Mouse (Mus musculus) embryonic facial prominence, embryonic 13.5 days (tissue): ENCODE data around the gene Wdr25. TPM values are rescaled to one million over a fixed set of nuclear protein-coding genes. Genes with fewer than 3 reads are reported as not detected.

ENCODE experiments used
- ATAC-seq: fragments of 200-750 bp; cut with Nextera tagmentation; 2 replicates; pipeline ENCODE4 v1.8.0; 2017; ENCODE audit warnings: low read depth; ENCODE audit not compliant: insufficient number of reproducible peaks, insufficient read depth, low FRiP score, low TSS enrichment
- H3K27ac ChIP-seq: fragments of 300-500 bp; sonication (generic); 2 replicates; pipeline ENCODE4 v1.5.1; 2015; ENCODE audit warnings: moderate library complexity, mild to moderate bottlenecking, inconsistent platforms
- H3K27me3 ChIP-seq: fragments of 300-500 bp; sonication (generic); 2 replicates; pipeline ENCODE4 v1.6.1; 2015; ENCODE audit warnings: mild to moderate bottlenecking, inconsistent platforms
- H3K36me3 ChIP-seq: fragments of 300-500 bp; sonication (generic); 2 replicates; pipeline ENCODE4 v1.6.1; 2015; ENCODE audit warnings: mild to moderate bottlenecking, inconsistent platforms
- H3K4me1 ChIP-seq: fragments of 300-500 bp; sonication (generic); 2 replicates; pipeline ENCODE4 v1.6.1; 2015; ENCODE audit warnings: inconsistent platforms
- H3K4me2 ChIP-seq: fragments of 300-500 bp; sonication (generic); 2 replicates; pipeline ENCODE4 v1.6.1; 2015; ENCODE audit warnings: moderate library complexity, mild to moderate bottlenecking, inconsistent platforms
- H3K4me3 ChIP-seq: fragments of 300-500 bp; sonication (generic); 2 replicates; pipeline ENCODE4 v1.5.1; 2015; ENCODE audit warnings: mild to moderate bottlenecking, inconsistent platforms
- H3K9ac ChIP-seq: fragments of 300-500 bp; sonication (generic); 2 replicates; pipeline ENCODE4 v1.6.1; 2015; ENCODE audit warnings: mild to moderate bottlenecking, inconsistent platforms
- H3K9me3 ChIP-seq: fragments of 300-500 bp; sonication (generic); 2 replicates; pipeline ENCODE4 v1.6.1; 2016; ENCODE audit warnings: inconsistent platforms
- WGBS: fragments of 180-500 bp; shearing (Covaris S2); methylation state at CpG from one replicate; pipeline ENCODE4 v1.1.7; 2015; ENCODE audit warnings: mixed read lengths; 5-methylcytosine and 5-hydroxymethylcytosine counted together
- polyA plus RNA-seq: library from polyadenylated mRNA; unstranded; fragments of >200 nt; fragmentation: Nextera tagmentation; extraction: Ambion mirVana; gene quantifications from 2 replicates; pipeline ENCODE4 v1.2.1, GENCODE M21; 2015

Wdr25 gene
- polyA plus RNA-seq, 1 experiment from 2014 or later = 10.8 TPM

DNA sequence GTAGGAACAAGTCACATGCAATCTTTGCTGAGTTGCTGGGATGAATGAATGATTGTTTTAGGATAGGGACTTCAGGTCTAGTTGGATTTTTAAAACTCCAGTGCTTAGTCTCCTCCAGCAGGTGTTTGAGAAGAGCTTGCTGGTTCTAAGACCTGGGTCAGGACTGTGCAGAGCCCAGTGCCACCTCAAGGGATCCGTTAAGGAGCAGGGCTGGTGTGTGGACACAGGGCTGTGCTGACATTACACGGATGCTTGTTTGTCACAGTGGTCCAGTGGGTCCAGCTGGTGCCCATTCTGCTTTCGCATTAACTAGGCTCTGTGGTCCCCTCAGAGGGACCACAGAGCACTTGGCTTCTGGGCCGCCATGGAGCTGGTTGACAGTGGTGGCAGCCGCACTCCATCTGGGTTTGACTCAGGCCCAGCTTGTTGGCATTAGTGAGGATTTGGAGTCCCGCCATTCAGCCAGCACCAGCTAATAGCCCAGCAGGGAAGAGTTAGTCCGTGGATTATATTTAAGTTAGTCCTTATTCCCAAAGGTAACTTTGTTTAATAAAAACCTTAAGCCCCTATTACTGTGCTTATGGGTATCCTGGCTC is 23.1 kb downstream of the Wdr25 start:
- Histone ChIP-seq H3K4me3 (no peak overlapping the region), H3K27me3 (peaks cover 51% of the 10 kb centered on the region), H3K4me1 (peaks cover 65% of the 10 kb centered on the region), H3K27ac (no peak overlapping the region), H3K9me3 (no peaks in the 10 kb centered on the region), H3K9ac (no peak overlapping the region), H3K36me3 (no peaks in the 10 kb centered on the region), H3K4me2 (no peak overlapping the region)
- 38% methylated on average over 7 of the region's 7 CpGs for WGBS
- ATAC-seq = no peak

DNA sequence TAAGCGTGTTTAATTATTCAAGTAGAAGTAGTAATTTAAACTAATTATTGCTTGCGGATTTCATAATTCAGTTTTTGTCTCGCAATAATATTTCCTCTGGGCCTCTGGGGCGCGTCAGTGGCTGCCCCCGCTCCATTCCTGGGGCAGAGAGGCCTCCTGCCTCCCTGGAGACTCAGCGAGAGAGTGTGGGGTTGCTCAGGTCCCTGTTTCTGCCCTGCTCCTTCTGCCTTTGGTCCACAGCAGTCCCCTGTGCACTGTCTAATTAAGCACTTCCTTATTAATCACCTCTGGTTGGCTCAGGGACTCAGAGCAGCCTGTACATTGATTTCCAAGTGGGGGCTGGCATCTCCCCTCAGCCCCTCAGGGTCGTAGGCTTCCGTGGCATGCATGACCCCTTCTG is 24.1 kb downstream of the Wdr25 start:
- peaks cover 61% of the 10 kb centered on the region for H3K4me1 ChIP-seq

DNA sequence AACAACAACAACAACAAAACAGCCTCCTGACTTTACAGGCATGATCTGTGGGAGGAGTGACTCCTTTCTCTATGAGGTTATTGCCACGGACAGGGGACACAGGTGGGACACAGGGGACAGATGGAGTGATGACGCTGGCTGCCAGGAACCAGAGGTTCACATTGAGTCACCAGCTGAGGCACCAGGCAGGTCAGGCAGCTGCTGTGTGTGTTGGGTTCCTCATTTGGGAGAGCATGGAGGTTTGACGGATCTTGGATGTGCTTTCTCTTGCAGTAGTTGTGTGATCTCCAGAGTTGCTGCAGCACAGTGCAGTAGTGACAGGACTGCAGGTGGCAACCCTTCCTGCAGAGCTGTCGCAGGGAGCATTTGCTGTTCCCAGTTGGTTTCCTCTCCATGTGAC is 25.3 kb downstream of the Wdr25 start:
- WGBS = 76% methylated on average over 4 of the region's 4 CpGs
- peaks cover 51% of the 10 kb centered on the region for H3K4me1 ChIP-seq
- no peak overlapping the region for H3K4me3 ChIP-seq
- no peak overlapping the region for H3K9ac ChIP-seq
- H3K27ac ChIP-seq = no peak overlapping the region
- H3K9me3 ChIP-seq = no peaks in the 10 kb centered on the region
- ATAC-seq = no peak
- peaks cover 35% of the 10 kb centered on the region for H3K27me3 ChIP-seq
- H3K4me2 ChIP-seq = no peak overlapping the region
- 0 out of 2 replicates have a peak, but pooled peaks cover 3% of the 10 kb centered on the region for H3K36me3 ChIP-seq

More for the DNA sequence above, 24.1 kb downstream of the Wdr25 start:
- Histone ChIP-seq H3K9me3 (no peaks in the 10 kb centered on the region), H3K9ac (no peak overlapping the region), H3K27ac (no peak overlapping the region), H3K4me2 (no peak overlapping the region), H3K36me3 (no peaks in the 10 kb centered on the region), H3K4me3 (no peak overlapping the region), H3K27me3 (peaks cover 41% of the 10 kb centered on the region)
- 31% methylated on average over 9 of the region's 9 CpGs for WGBS
- no peak for ATAC-seq

DNA sequence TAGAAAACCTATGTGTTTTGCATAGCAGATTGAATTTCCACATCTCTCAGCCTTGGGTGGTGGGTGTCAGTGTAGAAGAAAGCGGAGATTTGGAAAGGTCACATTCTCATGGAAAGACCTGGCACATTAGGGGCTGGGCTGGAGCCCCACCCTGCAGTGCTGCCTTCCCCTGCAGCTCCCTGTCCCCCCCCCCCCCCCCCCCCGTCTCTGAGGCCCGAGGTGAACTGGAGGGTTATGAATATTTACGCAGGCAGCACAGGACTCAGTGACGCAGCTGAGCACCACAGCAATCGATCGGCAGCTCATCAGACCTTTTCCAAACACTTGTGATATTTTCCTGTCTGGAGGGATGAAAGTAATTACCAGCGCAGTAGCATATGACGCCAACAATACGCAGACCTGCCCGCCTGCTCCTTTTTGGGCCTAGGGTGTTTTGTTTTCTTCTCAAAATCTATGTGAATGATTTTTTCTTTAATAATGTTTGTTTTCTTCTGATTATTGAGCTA is 33.2 kb downstream of the Wdr25 start:
- ATAC-seq = no peak

DNA sequence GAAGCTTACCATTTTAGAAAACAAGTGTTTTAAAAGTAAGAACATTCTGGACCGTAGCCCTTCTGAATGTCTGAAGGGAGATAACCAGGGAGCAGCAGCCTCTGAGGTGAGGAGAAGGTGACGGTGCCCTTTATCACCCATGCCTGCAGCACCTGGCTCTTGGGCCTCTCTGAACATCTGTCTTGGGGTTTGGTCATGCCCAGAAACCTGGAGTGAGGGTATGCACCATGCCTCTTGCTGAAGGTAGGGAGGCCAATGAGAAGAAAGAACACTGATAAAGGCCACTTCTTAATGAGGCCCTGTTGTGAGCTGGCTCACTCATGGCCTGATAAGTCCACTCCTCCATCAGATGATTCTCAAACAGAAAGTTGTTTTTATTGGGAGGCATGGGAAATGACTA is 34.8 kb downstream of the Wdr25 start:
- Histone ChIP-seq H3K27ac (no peak overlapping the region), H3K4me2 (no peak overlapping the region), H3K36me3 (peaks cover 6% of the 10 kb centered on the region; the same call in 1 of the 2 replicates), H3K4me3 (no peak overlapping the region), H3K4me1 (peaks cover 8% of the 10 kb centered on the region; the same call in 1 of the 2 replicates), H3K9me3 (no peaks in the 10 kb centered on the region), H3K9ac (no peak overlapping the region), H3K27me3 (peaks cover 28% of the 10 kb centered on the region)
- ATAC-seq = no peak
- WGBS = 80% methylated on average over 2 of the region's 2 CpGs

More for the DNA sequence above, 33.2 kb downstream of the Wdr25 start:
- H3K4me3 ChIP-seq = no peak overlapping the region
- H3K9me3 ChIP-seq = no peaks in the 10 kb centered on the region
- peaks cover 32% of the 10 kb centered on the region for H3K27me3 ChIP-seq
- H3K27ac ChIP-seq = no peak overlapping the region
- H3K36me3 ChIP-seq = peaks cover 6% of the 10 kb centered on the region; the same call in 1 of the 2 replicates
- H3K9ac ChIP-seq = no peak overlapping the region
- WGBS = 58% methylated on average over 9 of the region's 11 CpGs
- H3K4me1 ChIP-seq = peaks cover 5% of the 10 kb centered on the region; the same call in 1 of the 2 replicates
- H3K4me2 ChIP-seq = no peak overlapping the region

DNA sequence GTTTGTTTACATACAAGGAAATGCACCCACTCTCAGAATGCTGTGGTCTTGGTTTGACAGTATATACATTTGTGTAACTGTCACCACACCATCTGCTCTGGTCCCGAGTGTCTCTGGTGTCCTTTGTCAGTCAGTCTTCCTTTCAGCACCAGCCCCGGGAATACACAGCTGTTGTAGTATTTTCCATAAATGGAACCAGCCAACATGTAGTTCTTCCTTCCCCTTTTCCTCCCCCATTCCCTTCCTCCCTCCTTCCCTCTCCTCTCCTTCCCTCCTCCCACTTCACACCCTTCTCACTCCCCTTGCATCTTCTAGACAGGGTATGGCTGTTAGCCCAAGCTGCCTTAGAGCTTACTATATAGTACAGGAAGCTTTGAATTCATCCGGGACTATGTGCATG is 36.0 kb downstream of the Wdr25 start:
- no peak overlapping the region for H3K9ac ChIP-seq
- H3K9me3 ChIP-seq = no peaks in the 10 kb centered on the region
- 61% methylated on average over 3 of the region's 3 CpGs for WGBS
- peaks cover 3% of the 10 kb centered on the region; the same call in 1 of the 2 replicates for H3K36me3 ChIP-seq
- no peak overlapping the region for H3K4me2 ChIP-seq
- no peak overlapping the region for H3K27ac ChIP-seq
- no peak for ATAC-seq
- peaks cover 14% of the 10 kb centered on the region; the same call in 1 of the 2 replicates for H3K4me1 ChIP-seq
- no peak overlapping the region for H3K4me3 ChIP-seq
- H3K27me3 ChIP-seq = peaks cover 23% of the 10 kb centered on the region

DNA sequence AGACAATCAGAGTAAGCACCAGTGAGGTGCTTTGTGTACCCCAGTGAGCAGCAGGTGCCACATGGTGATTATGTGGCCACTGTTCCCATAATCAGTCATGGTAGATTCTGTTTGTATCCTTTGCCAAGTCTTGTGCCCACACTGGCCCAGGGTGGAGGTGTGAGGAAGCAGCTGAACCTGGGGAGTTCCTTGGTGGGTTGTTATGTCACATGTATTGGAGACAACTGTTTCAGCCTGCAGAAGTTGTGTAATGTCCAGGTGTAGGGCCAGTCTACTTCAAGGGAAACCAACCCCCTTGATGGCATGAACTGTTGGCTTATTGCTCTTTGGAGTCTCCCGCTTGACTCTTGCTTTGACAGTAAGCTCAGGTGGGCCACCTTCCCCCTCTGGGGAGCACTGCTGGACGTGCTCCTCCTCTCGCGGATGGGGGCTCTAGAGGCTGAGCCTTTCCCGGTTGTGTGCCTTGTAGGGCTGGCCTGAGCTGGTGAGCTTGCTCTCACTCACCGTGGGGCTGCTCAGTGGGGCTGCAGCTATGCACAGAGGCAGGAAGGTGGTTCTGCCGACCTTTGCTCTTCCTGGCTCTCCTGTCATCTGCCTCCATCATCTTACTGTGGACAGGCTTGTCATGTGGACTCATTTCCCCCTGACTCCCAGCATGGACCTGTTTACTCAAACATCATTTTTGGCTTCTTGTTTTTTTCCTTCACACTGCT is 38.1 kb downstream of the Wdr25 start:
- Histone ChIP-seq H3K27ac (no peak overlapping the region), H3K36me3 (no peaks in the 10 kb centered on the region), H3K9me3 (no peaks in the 10 kb centered on the region), H3K27me3 (peaks cover 11% of the 10 kb centered on the region; the same call in 1 of the 2 replicates), H3K9ac (no peak overlapping the region), H3K4me2 (no peak overlapping the region), H3K4me3 (no peak overlapping the region), H3K4me1 (peaks cover 17% of the 10 kb centered on the region; the same call in 1 of the 2 replicates)
- no peak for ATAC-seq
- 64% methylated on average over 7 of the region's 7 CpGs for WGBS

DNA sequence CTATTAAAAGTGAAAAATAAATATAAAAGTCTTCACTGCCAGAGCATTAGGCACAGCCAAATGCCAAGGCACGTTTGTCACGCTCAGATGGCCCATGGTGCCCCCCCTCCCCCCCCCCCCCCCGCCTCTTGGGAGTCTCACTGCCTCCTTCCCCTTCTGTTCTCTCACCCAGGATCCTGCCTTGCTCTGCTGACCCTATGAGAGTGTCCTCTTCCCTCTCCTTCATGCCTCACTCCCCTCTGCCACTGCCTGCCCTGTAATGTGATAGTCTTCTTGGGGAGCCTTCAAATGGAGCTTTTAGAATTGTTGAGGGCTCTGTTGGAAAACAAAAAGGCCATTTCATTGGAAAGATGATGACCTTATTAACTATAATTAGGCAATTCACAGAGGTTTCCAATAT is 38.7 kb downstream of the Wdr25 start:
- H3K27me3 ChIP-seq = peaks cover 11% of the 10 kb centered on the region; the same call in 1 of the 2 replicates
- H3K4me2 ChIP-seq = no peak overlapping the region
- WGBS = 25% methylated on average over 2 of the region's 3 CpGs
- no peak overlapping the region for H3K4me3 ChIP-seq
- H3K27ac ChIP-seq = no peak overlapping the region
- no peaks in the 10 kb centered on the region for H3K36me3 ChIP-seq
- ATAC-seq = no peak
- no peak overlapping the region for H3K9ac ChIP-seq
- H3K9me3 ChIP-seq = no peaks in the 10 kb centered on the region
- H3K4me1 ChIP-seq = peaks cover 17% of the 10 kb centered on the region; the same call in 1 of the 2 replicates

DNA sequence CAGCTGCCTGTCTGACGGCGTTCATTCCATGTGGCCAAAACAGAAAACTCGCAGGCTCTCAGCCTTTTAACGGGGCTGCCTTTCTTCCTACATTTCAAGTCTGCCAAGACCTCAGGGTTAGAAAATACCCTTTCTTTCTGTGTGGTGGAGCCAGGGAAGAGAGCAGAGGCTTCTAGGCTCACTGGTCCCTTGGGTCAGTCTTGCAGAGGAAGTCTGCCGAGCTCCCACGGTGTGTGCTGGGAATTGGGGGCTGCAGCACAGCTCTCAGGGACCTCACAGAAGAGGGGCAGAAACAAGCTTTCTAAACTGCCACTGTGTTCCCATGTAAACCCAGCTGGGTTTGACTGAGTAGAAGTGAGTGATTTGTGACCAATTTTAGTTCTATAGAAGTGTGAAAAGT is 40.8 kb downstream of the Wdr25 start:
- WGBS = 64% methylated on average over 6 of the region's 6 CpGs
- H3K9ac ChIP-seq = no peak overlapping the region
- H3K27ac ChIP-seq = no peak overlapping the region
- H3K27me3 ChIP-seq = peaks cover 11% of the 10 kb centered on the region; the same call in 1 of the 2 replicates
- H3K4me2 ChIP-seq = no peak overlapping the region
- H3K4me1 ChIP-seq = peaks cover 14% of the 10 kb centered on the region; the same call in 1 of the 2 replicates
- ATAC-seq = no peak
- H3K9me3 ChIP-seq = no peaks in the 10 kb centered on the region
- H3K36me3 ChIP-seq = no peaks in the 10 kb centered on the region
- no peak overlapping the region for H3K4me3 ChIP-seq

DNA sequence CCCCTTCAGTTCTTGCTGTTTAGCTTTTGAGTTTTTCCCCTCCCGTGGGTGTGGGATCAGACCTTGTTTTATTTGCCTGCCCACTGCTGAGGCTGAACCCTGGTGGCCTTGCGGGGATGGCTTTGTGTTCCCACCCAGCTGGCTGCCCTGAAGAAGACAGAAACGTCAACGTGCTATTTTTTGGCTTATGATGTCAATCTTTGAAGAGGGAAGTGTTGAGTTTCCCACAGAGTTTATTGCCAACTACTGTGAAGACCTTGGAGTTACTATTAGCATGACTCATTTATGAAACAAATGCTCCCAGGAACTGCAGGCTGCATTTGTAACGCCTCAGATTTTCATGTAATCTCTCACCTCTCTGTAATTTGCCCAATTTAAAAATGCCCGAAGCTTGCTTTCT is 43.4 kb downstream of the Wdr25 start:
- Histone ChIP-seq H3K4me3 (no peak overlapping the region), H3K27me3 (no peaks in the 10 kb centered on the region), H3K4me2 (no peak overlapping the region), H3K27ac (no peak overlapping the region), H3K9me3 (no peaks in the 10 kb centered on the region), H3K36me3 (no peaks in the 10 kb centered on the region), H3K4me1 (peaks cover 11% of the 10 kb centered on the region; the same call in 1 of the 2 replicates), H3K9ac (no peak overlapping the region)
- 61% methylated on average over 6 of the region's 6 CpGs for WGBS
- no peak for ATAC-seq

DNA sequence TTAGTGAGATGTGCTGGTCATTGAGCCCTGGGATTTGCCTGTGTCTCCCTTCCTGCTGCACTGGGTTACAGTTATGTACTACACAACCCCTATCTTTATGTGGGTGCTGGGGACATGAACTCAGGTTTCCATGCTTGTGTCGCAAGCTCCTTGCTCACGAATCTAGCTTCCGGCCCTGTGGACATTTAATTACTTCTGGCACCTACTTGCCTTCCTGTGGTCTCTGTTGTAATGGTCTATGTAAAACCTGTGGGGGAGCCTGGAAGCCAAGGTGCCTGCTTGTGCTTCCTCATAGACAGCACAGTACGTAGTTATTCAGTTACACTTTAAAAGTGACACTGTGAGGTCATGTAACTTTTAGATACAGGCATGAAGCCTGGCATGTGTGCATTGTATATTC is 44.1 kb downstream of the Wdr25 start:
- H3K9ac ChIP-seq = no peak overlapping the region
- no peak overlapping the region for H3K4me3 ChIP-seq
- no peaks in the 10 kb centered on the region for H3K27me3 ChIP-seq
- H3K9me3 ChIP-seq = no peaks in the 10 kb centered on the region
- H3K27ac ChIP-seq = no peak overlapping the region
- no peak overlapping the region for H3K4me2 ChIP-seq
- no peak for ATAC-seq
- no peaks in the 10 kb centered on the region for H3K36me3 ChIP-seq
- H3K4me1 ChIP-seq = peaks cover 9% of the 10 kb centered on the region; the same call in 1 of the 2 replicates
- 85% methylated on average over 4 of the region's 4 CpGs for WGBS

DNA sequence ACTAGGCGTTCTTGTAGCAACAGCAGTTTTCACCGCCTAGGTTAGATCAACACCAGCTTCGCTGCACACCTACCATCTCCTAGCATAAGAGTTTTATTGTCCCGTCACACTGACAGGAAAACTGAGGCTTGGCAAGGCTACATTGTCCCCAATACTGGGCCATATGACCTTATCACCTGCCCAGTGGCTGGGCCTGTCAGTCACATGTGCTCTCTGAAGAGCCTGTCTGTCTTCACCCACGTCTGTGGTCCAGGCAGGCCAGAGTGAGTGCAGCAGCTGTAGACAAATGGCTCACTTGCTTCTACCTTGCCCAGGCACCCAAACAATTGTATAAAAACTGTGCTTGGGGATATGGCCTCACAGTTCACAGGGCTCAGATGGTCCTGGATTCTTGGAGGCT is 45.4 kb downstream of the Wdr25 start:
- H3K9ac ChIP-seq = no peak overlapping the region
- no peaks in the 10 kb centered on the region for H3K27me3 ChIP-seq
- H3K36me3 ChIP-seq = no peaks in the 10 kb centered on the region
- H3K4me2 ChIP-seq = no peak overlapping the region
- ATAC-seq = no peak
- no peak overlapping the region for H3K27ac ChIP-seq
- H3K4me1 ChIP-seq = peaks cover 13% of the 10 kb centered on the region
- 83% methylated on average over 5 of the region's 5 CpGs for WGBS
- no peaks in the 10 kb centered on the region for H3K9me3 ChIP-seq
- H3K4me3 ChIP-seq = no peak overlapping the region
